Mouse (Mus musculus) megakaryocyte, embryonic 14.5 days (primary cell): ENCODE results near the gene Crtac1.

Experiments
- FLI1 ChIP-seq: IDR thresholded peaks from 2 replicates; pipeline ENCODE4 v1.6.1; 2012; ENCODE audit warnings: low read length, inconsistent platforms, mixed read lengths
- GATA1 ChIP-seq: IDR thresholded peaks from 3 replicates; pipeline ENCODE4 v1.6.1; 2012; ENCODE audit warnings: mixed read lengths, low read length, inconsistent platforms, borderline replicate concordance

DNA sequence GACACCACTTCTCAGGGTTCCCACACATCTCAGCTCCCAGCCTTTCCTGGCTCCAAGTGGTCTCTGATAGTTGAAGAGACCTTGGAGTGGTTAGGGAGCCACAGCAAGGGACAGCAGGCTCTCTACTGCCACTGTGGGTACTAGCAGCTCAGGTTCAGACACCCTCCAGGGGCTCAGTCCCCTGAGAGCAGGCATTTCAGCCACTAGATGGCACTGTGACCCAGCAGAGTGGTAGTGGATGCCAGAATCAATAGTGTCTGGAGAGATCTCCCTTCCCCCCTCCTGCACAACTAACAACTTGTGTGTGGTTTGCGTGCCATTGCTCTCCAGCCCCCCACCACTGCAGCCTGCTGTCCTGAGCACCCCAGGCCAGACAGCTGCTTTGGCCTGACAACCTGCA lies 115.7 kb downstream of the Crtac1 start:
- TF ChIP-seq GATA1 (no peak), FLI1 (no peak)
